Mouse (Mus musculus): ENCODE results near the gene Kcnn4.

Kcnn4 gene

DNA sequence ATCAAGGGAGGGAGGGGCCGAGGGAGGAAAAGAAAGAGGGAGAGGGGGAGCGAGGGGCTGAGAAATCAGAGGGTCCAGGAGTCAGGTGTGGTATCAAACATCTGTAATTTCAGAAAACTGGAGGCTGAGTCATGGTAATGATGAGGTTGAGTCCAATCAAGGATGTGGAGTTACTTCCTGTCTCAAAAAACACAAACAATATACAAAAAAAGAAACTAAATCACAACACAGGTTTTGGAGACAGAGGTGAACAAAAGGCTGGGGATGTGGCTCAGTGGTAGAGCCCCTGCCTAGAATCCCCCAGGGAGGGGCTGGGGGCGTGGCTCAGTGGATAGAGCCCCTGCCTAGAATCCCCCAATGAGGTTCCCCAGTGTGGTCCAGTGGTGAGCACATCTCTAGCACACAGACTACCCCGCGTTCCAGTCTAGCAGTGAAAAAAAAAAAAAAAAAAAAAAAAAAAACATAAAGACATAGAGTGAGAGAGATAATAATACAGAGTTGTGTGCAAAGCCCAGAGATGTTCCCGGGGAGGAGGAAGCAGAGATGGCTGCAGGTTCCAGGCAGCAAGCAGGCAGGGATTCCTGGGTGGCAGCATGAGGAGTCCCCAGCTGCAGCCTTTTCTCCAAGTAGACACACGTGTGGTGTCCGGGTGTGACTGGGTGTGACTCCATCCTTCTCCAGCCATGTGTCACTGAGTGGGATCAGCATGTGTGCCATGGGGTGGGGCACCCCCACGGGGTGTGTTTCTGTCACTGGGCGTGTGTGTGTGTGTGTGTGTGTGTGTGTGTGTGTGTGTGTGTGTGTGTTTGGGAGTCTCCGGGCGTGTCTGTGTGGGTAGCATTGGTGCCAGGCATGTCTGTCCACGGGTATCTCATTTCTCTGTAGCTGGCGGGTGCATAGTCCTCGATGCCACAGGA lies 3.1 kb upstream of the Kcnn4 start:
- DNase-seq (ENCODE audit: low read depth, low spot score): no peak

GRCm38 (mm10) chr7:24368226-24368625 lies 1.8 kb upstream of the Kcnn4 start:
- no peak for DNase-seq (ENCODE audit: low read depth, low spot score)

- DNase-seq (ENCODE audit: low read depth, low spot score): no peak
Measured at GRCm38 (mm10) chr7:24368946-24369345, 1.1 kb upstream of the Kcnn4 start.

DNA sequence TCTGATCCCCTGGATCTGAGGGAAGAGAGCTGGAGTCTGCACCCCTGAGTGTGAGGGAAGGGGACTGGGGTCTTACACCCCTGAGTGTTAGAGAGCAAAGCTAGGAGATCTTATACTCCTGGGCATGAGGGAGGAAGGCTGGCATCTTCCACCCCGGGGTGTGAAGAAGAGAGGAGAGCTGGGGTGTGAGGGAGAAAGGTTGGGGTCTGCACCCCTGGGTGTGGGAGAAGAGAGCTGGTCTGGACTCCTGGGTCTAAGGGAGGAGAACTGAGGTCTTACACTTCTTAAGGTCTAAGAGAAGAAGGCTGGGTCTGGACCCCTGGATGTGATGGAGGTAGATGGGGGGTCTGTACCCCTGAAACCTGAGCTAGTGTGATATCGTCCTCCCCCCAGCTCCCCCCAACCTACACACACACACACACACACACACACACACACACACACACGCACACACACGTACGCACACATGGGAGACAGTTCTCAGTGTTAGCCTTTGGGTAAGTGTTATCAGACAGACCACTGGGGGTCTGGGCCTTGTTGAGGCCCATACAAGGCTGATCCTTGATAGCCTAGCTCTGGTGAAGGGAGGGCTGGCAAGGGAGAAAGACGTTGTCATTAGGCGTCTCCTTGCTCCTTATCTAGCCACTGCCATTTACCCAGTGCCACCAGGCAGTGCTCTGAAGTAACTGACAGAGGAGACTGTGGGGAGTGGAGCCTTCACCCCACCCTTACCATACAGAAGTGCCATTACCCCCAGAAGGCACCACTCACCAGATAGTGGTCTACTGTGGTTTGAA lies 1.1 kb downstream of the Kcnn4 start:
- DNase-seq (ENCODE audit: low read depth, low spot score): no peak

DNA sequence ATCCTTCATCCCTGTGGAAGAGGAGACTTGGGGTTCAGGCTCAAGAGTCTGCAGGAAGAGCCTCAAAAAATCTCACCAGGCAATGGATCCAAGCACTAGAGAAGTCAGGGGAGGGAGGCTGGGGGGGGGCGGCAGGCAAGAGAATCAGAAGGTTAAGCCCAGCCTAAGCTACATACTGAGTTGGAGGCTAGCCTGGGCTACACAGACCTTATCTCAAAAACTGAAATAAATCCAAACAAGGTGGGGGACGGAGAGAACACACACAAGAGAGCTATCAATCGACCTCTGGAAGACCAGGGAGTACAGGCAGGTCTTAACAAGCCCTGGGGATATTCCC lies 1.7 kb downstream of the Kcnn4 start:
- DNase-seq (ENCODE audit: low read depth, low spot score): no peak

DNA sequence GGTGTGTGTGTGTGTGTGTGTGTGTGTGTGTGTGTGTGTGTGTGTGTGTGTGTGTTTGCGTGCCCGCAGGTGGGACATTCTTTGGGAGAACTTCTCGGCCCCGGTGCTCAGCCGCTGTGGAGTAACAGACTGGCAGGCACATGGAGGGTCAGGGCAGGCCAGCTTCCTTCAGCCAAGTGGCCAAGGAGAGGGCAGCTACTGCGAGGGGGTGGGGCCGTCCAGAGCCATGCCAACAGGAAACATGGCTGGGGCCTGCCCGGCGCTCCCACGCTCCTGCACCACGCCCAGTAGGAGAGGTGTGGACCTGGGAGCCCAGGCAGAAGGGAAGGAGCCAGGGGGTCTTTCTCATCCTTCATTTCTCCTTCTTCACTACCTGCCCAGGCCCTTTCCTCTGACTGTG lies 2.2 kb downstream of the Kcnn4 start:
- no peak for DNase-seq (ENCODE audit: low read depth, low spot score)

DNA sequence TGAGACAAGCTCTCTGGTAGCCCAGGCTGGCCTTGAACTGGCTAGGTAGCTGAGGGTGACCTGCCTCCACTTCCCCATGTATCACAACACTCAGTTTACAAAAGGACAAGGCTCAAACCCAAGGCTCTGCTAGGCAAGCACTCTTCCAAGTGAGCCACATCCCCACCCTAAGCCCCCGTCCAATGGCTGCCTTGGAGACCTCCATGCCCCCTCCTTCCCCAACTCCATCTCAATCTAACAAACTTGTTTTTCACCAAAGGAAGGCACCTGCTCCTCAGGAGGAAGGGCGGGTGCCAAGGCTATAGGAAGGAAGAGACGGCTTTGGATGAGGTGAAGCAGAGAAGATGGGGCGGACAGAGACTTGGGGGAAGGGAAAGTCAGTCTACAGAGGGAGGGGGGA lies 2.7 kb downstream of the Kcnn4 start:
- DNase-seq (ENCODE audit: low read depth, low spot score): no peak

- DNase-seq (ENCODE audit: low read depth, low spot score): no peak
Measured at GRCm38 (mm10) chr7:24373538-24374379, 3.7 kb downstream of the Kcnn4 start.

- no peak for DNase-seq (ENCODE audit: low read depth, low spot score)
Measured at GRCm38 (mm10) chr7:24376456-24376855, 6.4 kb downstream of the Kcnn4 start.

DNA sequence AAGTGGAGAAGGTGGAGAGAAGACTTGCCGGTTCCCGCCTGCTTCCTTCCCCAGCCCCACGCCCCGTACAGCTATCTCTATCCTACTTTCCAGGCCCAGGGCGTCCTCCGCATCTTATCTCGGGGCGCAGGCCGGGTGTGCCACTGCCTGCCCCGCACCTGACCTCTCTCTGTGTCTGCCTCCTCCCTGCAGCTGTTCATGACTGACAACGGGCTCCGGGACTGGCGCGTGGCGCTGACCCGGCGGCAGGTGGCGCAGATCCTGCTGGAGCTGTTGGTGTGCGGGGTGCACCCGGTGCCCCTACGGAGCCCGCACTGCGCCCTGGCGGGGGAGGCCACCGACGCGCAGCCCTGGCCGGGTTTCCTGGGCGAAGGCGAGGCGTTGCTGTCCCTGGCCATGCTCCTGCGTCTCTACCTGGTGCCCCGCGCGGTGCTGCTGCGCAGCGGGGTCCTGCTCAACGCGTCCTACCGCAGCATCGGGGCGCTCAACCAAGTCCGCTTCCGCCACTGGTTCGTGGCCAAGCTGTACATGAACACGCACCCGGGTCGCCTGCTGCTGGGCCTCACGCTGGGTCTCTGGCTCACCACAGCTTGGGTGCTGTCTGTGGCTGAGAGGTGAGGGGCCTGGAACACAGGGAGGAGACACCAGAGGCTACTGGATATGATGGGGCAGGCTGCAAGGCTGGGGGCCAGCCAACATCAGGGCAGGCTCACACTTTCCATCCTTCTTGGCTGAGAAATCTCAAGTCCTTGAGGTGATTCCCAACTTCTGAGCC lies 7.2 kb downstream of the Kcnn4 start:
- peak; percentile 60 for DNase-seq (ENCODE audit: low read depth, low spot score)

- DNase-seq (ENCODE audit: low read depth, low spot score): no peak
Measured at GRCm38 (mm10) chr7:24378049-24378701, 8.1 kb downstream of the Kcnn4 start.

DNA sequence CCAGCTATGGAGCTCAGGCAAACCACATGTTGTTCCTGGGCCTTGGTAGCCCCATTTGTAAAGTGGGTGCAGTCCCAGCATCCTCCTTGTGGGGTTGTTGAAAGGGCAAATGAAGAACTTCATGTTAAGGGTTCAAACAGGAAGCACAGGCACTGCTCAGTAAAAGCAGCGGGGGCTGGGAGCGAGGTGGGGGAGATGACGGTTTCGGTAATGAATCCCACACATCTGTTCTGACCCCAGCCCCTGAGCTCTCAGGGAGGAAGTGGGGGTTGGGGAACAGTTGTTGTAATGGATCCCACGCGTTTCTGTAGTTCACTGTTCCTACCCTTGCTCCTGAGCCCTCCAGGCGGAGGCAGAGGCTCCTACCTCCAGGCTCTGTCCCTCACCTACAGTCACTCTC lies 9.9 kb downstream of the Kcnn4 start:
- DNase-seq (ENCODE audit: low read depth, low spot score): no peak

- no peak for DNase-seq (ENCODE audit: low read depth, low spot score)
Measured at GRCm38 (mm10) chr7:24380370-24380769, 10.3 kb downstream of the Kcnn4 start.

DNA sequence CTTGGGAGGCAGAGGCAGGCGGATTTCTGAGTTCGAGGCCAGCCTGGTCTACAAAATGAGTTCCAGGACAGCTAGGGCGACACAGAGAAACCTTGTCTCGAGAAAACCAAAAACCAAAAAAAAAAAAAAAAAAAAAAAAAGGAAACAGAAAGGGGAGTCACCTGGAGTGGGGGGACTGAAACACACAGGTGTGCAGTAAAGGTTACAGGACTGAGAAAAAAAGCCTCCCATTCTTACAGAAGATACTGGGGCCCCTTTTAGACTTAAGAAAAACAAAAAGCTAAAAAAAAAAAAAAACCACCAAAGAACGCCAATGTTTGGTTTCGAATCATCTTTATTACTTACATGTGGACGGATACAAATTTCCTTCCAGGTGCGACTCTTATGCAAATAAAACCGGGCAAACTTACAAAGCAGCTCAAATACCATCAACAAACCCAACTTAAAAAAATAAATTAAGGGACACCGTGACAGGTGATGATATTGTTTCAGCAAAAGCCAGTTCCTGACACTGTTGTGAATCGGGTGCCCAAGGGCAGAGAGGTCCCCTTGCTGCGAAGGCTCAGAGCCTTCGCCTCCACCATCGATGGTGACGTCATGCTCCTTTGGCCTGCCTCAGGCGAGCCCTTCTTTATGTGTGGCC lies 12.8 kb downstream of the Kcnn4 start:
- DNase-seq (ENCODE audit: low read depth, low spot score): no peak

- no peak for DNase-seq (ENCODE audit: low read depth, low spot score)
Measured at GRCm38 (mm10) chr7:24384070-24384469, 14.0 kb downstream of the Kcnn4 start.

- peak; percentile 78 for DNase-seq (ENCODE audit: low read depth, low spot score)
Measured at GRCm38 (mm10) chr7:24384827-24385226, 14.8 kb downstream of the Kcnn4 start.

- DNase-seq (ENCODE audit: low read depth, low spot score): no peak
Measured at GRCm38 (mm10) chr7:24387059-24387556, 17.0 kb downstream of the Kcnn4 start.

GRCm38 (mm10) chr7:24389516-24390187 lies 19.6 kb downstream of the Kcnn4 start:
- no peak for DNase-seq (ENCODE audit: low read depth, low spot score)

DNA sequence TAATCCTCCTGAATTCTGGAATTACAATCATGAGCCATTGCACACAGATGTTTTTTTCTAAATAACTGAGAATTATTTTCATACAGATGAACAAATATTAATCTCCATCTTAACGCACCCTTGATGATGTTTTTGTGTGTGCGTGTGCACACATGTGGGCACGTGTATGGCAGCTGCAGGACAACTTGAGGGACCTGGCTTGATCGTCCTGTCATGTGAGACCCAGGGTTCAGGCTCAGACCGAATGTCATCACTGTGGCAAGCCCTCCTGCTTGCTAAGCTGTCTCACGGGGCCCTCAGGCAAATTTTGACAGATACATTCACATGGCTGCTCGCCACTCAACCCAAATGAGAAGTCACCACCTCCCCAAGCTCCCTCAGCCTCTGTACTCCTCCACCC lies 20.4 kb downstream of the Kcnn4 start:
- no peak for DNase-seq (ENCODE audit: low read depth, low spot score)
